Mouse (Mus musculus): ENCODE measurements around the gene Robo1. TPM values are rescaled to one million over a fixed set of nuclear protein-coding genes. Genes with fewer than 3 reads are reported as not detected.

Gene Robo1
- total RNA-seq, 2 experiments from 2014 or later, result not detected

GRCm38 (mm10) chr16:72721713-72722481 lies 413.8 kb downstream of the Robo1 start:
- no peak for ATAC-seq (ENCODE audit: poor library complexity, severe bottlenecking)

DNA sequence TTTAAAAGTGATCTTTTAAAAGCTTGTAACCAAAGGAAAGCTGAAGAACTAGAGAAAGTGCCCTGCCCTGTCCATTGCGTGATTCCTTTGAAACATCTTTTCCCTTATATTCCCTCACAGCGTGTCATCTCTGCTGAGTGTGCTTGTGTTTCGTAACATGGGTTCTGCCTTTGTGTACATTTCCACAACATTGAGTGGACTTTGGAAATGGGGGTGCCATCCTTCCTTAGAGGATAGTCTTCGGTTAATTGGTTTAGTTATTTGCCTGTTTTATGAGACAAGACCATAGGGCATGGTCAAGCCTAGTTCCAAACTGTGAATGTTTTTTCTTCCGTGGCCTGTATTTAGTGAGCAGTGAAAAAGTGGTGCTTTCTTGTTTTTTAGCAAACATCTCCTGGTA lies 426.1 kb downstream of the Robo1 start:
- ATAC-seq (ENCODE audit: poor library complexity, severe bottlenecking), result no peak

- ATAC-seq (ENCODE audit: poor library complexity, severe bottlenecking), result no peak
These were observed 427.1 kb downstream of the Robo1 start for GRCm38 (mm10) chr16:72735175-72735574.

- ATAC-seq (ENCODE audit: poor library complexity, severe bottlenecking), result no peak
These were observed 427.5 kb downstream of the Robo1 start for GRCm38 (mm10) chr16:72735588-72735987.

DNA sequence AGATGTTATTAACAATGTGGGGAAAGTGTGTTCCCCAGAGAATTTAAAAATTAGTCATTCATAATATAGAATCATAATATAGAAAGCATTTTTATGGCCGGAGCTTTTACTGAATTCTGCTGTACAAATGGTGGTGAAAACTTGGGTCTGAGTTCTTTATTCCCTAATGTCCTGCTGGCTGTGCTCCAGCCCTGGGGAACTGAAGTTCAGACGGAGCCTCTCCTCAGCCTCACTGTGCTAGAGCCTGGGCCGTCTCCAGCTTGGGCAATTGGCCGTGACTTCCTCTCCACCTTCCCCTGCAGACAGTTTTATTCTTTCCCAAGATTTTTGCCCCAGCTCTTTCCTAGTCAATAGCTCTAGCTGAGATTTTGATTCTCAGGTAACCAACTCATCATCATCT lies 429.0 kb downstream of the Robo1 start:
- ATAC-seq (ENCODE audit: poor library complexity, severe bottlenecking), result no peak

- no peak for ATAC-seq (ENCODE audit: poor library complexity, severe bottlenecking)
These were observed 432.1 kb downstream of the Robo1 start for GRCm38 (mm10) chr16:72740218-72740617.

DNA sequence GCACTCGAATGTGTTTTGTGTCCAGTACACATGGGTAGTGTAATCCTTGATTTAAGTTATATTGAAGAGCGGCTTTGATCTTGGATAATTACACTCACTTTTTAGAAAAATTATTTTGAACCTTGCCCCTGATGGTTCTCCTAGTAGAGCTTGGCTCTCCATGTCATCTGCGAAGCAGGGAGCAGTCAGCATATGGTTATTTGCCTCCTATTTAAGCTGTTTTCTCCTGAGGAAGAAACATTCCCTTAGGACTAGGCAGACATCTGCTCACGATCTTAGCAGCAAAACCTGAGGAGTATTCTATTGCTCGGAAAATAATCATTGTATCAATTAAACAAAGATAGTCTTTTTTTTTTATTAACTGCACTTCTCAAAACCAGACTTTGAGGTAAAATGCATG lies 439.6 kb downstream of the Robo1 start:
- ATAC-seq (ENCODE audit: poor library complexity, severe bottlenecking), result no peak

GRCm38 (mm10) chr16:72765128-72765913 lies 457.2 kb downstream of the Robo1 start:
- no peak for ATAC-seq (ENCODE audit: poor library complexity, severe bottlenecking)

DNA sequence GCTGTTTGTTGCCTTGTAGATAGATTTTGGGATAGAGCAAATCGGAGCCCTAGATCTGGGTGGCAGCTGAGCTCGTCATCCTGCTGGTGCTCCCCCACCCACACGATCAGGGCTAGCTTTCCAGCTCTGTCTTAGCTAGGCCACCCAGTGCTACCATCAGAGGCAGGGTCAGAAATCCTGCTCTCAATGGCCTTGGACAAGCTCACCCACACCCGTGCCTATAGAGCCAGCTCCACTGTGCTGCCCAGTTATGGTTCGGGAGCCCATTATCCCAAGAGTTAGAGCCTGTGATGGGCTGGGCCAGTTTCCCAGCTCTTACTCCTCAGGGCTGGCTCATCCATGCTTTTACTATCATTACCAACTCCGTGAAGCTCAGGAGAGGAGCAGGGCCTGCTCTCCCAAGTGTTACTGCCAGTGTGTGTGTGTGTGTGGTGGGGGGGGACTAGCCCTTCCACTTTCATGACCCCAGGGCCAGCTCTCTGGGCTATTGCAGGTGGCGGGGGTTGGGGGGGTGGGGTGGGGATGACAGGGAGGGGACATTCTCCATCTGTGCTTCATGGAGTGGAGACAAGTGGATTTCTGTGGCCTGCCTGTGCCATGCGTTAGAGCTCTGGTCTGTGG lies 461.2 kb downstream of the Robo1 start:
- no peak for ATAC-seq (ENCODE audit: poor library complexity, severe bottlenecking)

DNA sequence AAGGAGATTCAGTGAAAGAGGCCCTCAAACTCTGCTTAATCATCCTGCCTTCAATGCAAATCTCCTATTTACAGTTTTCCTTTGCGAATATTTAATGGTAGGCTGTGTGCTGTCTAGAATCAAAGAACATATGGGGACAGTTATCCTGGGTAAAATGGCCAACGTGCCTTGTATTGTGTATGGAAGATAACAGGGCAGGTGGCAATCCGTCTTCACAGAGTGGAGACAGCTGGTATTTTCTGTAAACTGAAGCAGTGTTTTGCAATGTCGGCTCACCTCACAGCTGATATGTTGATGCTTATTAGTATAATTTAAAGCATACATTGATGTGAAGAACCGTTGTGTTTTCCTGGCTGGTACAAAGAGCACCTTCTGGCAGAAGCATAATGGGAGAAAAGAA lies 464.2 kb downstream of the Robo1 start:
- no peak for ATAC-seq (ENCODE audit: poor library complexity, severe bottlenecking)

- no peak for ATAC-seq (ENCODE audit: poor library complexity, severe bottlenecking)
These were observed 464.9 kb downstream of the Robo1 start for GRCm38 (mm10) chr16:72773034-72773433.

GRCm38 (mm10) chr16:72778520-72778919 lies 470.4 kb downstream of the Robo1 start:
- no peak for ATAC-seq (ENCODE audit: poor library complexity, severe bottlenecking)

DNA sequence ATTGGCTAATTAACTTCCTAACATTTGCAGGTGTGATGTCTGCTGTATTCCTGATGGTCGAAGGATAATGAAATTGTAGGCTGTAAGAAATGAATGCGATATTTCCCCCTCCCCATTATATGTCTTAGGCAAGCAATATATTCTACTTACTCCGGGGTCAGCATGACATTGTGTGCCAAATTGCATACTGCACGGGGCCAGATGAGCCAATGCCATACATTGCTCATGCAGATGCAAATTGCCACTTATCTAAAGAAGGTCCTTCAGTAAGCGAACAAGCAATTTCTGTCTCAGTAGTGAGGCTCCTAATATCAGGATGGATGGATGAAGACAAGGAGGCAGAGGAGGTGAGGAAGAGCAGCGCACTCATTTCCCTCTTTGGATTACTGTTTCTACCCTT lies 474.1 kb downstream of the Robo1 start:
- no peak for ATAC-seq (ENCODE audit: poor library complexity, severe bottlenecking)

DNA sequence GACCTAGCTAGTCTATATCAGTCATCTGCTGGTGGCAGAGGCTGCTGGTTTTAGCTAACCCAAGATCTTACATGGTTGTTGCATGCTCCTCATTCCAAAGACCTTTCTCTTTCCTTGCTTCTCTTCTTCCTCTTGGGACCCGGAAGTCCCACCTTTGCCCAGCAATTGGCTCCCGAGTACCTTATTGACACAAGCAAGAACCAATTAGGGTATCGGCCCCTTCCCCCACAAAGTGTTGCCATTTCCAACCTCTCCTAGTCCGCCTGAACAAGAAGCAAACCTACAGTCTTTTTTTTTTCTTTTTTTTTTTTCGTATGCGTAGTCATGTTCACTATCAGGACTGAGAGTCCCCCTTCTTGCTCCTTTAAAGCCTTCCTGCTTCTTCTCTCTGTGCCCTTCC lies 478.0 kb downstream of the Robo1 start:
- no peak for ATAC-seq (ENCODE audit: poor library complexity, severe bottlenecking)

DNA sequence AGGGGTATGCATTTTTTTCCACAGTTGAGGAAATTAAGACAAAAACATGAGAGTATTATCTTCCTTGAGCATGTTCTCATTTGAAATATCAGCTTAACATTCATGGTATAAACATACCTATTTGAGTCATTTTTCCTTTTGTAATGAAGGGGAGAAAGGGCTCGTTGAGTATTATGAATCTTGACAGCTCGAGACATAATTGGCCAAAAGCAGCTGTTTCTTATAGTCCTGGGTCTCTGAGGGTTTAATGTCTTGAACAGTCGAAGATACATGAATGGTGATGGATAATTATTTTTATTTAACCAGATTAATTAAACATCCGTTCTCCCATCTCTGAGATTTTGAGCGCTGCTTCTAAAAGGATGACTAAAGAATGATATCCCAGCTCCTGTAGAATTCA lies 478.5 kb downstream of the Robo1 start:
- ATAC-seq (ENCODE audit: poor library complexity, severe bottlenecking), result no peak

DNA sequence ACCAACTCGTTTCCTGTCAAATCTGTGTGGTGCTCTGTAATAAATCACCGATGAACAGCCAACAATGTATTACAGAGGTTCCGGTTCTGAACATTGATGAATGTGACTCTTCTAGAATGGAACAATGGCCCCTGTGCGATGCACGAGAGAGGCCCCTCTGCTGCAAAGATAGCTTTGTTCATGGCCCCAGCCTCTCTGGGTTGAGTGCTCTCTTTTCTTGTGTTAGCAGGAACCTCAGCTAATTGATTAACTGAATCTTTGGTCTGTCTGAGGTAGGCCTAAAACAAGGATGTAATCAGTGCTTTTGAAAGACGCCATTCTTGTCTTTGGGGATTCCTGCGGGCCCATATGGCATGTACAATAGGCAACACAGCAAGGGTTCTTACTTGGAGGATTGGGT lies 479.9 kb downstream of the Robo1 start:
- no peak for ATAC-seq (ENCODE audit: poor library complexity, severe bottlenecking)

GRCm38 (mm10) chr16:72791181-72791705 lies 483.1 kb downstream of the Robo1 start:
- no peak for ATAC-seq (ENCODE audit: poor library complexity, severe bottlenecking)

GRCm38 (mm10) chr16:72794692-72795378 lies 486.7 kb downstream of the Robo1 start:
- no peak for ATAC-seq (ENCODE audit: poor library complexity, severe bottlenecking)

DNA sequence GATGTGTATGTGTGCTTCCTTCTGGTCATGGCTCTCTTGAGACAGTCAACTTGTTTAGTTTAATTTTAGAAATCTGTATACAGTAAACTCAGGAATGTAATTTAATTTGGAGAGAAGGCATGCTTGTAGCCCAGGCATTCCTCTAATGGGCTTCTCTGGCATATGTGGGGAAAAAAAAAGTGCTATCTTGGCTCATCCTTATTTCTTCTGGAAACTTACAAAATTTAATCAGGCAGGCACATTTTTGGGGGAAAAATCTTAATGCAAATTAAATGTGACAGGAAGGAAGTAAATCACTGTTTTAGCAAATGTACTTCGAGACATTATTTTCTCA lies 487.2 kb downstream of the Robo1 start:
- ATAC-seq (ENCODE audit: poor library complexity, severe bottlenecking), result no peak

- ATAC-seq (ENCODE audit: poor library complexity, severe bottlenecking), result no peak
These were observed 490.4 kb downstream of the Robo1 start for GRCm38 (mm10) chr16:72798405-72798949.
